Mouse (Mus musculus) erythroblast, embryonic 14.5 days (primary cell): ENCODE measurements around the gene Mpst.

Source experiments
- GATA1 ChIP-seq: IDR thresholded peaks from 2 replicates; pipeline ENCODE4 v1.6.1; 2012; ENCODE audit warnings: low read length, inconsistent platforms, mixed read lengths
- TAL1 ChIP-seq: IDR thresholded peaks from 3 replicates; pipeline ENCODE4 v1.6.1; 2012; ENCODE audit warnings: low read length, inconsistent platforms, mixed read lengths

DNA sequence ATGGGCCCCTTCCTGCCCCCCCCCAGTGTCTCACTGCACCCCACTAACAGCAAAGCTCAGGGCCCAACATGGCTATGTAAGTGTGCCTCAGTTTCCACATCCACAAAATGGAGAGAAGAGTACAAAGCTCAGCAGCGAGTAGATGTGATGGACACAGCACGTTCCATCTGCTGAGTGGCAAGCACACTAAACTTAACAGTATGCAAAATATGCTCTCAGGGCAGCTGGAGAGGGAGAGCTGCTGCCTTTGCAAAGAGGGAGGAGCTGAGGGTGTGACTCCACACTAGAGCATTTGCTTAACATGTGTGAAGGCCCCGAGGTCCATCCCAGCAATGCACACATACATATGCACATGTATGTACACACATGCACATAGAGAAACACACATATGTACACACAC lies 46.7 kb downstream of the Mpst start:
- TF ChIP-seq GATA1: no peak
- no peak for TF ChIP-seq TAL1
